Mouse (Mus musculus) cerebellum, adult (tissue): Measurements from ENCODE around the gene Zbtb43.

Source experiments
- ATAC-seq: cut with Nextera tagmentation; 2 replicates; pipeline ENCODE4 v1.9.2; 2017; ENCODE audit warnings: mild to moderate bottlenecking, moderate library complexity, mixed read lengths; ENCODE audit not compliant: insufficient number of reproducible peaks, low FRiP score, low TSS enrichment

The Zbtb43 gene

DNA sequence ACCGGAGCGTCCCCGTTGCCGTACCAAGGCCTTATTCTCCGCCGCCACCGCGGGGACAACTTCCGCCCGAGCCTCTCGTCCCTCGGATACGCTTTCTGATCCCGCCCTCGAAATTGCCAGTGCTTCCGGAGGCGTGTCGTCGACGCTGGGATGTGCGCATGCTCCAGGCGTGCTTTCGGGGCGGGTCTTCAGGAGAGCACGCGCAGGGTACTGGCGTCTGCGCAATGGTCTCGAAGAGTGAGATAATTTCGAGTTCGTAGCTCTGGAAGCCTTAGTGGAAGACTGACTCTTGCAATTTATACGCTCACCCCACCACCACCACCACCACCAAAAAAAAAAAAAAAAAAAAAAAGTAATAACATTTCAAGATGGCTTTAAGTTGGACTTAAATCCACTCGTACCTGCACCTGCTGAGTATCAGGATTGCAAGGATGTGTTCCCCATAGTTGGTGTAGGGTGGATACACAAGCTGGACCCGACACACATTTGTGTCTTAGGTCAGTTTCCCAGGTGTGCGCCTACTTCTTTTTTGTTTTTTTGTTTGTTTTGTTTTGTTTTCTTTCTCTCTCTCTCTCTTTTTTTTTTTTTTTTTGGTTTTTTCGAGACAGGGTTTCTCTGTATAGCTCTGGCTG, at the start of gene Zbtb43:
Gene Zbtb43 (minus strand): TSS at position 94 of the 632 bp plus-strand sequence.
- peak; percentile 92 for ATAC-seq

DNA sequence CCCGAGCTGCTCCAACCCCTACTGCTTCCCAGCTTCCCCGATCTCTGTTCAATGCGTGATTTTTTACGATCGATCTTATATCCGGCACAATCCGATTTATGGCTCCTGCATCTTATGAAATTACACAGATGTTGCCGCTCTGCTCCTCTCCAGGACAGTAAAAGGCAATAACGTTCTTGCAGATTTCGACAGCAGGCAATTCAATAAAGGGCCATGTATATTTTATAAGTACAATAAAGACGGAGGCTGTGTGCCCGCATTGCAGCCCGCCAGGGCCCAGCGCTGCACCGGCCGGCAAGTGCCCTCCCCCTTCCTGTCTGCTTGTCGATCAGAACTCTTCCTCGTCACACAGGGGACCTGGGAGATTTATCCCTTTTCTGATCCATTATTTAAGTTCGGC, 47.5 kb upstream of the Zbtb43 start:
- ATAC-seq = no peak

DNA sequence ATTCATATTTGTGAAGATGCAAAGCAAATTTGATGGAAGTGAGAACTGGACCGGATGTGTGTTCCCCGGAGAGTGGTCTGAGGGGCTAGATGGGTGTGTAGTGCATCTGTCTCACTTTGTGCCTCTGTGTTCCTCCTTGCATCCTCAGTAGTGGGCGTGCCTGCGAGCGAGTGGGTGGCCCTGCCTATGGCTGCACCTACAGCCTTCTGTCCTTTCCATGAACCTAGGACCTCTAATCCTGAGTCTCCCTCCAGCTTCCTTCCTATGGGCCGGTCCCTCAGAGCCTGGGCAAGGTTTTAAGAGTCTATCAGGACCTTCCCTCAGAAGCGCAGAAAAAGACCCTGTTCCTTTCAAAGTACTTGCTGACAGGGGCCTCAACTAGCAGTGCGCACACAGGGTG, 47.1 kb upstream of the Zbtb43 start:
- no peak for ATAC-seq

DNA sequence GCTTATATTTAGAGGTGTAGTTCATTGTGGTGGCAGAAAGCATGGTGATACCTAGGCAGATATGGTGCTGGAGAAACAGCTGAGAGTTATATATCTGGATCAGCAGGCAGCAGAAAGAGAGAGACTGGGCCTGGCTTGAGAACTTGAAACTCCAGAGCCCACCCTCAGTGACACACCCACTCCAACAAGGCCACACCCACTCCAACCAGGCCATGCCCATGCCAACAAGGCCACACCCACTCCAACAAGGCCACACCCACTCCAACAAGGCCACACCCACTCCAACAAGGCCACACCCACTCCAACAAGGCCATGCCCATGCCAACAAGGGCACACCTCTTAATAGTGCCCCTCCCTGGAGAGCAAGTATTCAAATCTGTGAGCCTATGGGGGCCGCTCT, 42.4 kb upstream of the Zbtb43 start:
- no peak for ATAC-seq

DNA sequence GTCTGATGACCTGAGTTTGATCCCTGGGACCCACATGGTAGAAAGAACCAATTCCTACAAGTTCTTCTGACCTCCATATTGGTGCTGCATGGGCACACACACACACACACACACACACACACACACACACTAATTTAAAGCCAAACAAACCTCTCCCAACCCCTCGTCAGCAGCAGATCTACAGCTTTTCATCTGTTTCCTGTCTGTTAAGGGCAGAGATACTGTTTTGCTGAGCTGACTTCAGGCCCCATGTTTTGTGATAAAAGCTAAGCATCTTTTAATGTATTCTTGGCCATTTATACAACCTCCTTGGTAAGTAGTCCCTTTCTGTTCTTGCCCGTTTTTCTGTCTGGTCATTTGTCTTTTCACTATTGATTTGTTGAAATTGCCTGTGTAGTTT, 34.2 kb upstream of the Zbtb43 start:
- ATAC-seq = no peak

DNA sequence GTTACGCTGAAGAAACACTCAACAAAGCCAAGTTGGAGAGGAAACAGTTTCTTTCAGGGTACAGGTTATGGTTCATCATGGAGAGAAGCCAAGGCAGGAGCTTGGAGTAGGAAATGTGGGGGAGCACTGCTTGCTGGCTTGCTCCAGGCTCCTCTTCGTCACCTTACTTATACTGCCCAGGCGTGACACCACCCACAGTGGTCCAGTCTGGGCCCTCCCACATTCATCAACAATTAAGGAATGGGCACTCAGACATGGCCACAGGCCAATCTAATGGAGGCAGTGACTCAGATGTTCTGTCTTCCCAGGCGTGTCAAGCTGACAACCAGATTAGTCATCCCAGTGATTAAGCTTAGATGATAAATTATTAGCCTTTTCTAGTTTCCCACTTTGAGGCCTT, 29.9 kb upstream of the Zbtb43 start:
- ATAC-seq = no peak

DNA sequence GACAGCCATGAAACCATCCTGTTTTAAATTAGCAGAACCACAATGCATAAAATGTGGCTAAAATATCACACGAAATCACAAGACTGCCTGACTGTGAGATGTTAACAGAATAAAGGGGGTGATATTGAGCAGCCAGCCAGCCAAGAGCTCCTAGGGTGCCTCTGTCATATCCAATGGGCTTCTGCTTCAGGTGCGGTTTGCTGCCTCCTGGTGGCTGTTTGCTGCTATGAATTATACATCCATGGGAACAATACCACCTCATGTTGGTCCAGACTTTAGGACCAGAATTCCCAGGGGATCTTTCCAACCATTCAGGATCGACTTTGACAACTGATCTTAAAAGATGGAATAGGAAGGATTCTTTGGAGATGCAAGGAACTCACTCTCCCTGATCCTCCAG, 27.3 kb upstream of the Zbtb43 start:
- no peak for ATAC-seq

DNA sequence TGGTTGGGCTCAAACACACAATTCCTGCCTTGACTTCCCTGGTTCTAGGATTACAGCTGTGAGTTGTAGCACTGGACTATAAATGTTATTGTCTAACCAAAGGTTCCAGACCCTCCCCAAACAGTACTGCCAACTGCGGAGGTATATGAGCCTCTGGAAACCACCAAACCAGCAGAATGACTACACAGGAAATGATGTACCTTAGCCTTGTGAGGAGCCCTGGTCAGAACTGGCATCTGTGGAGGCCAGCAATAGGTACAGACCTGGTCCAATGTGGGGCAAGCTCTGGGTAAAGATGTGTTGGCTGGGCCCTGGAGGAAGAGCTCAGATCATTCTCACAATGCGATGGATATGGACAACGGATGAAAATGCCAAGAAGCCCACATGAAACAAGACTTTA, 23.7 kb upstream of the Zbtb43 start:
- ATAC-seq = no peak

DNA sequence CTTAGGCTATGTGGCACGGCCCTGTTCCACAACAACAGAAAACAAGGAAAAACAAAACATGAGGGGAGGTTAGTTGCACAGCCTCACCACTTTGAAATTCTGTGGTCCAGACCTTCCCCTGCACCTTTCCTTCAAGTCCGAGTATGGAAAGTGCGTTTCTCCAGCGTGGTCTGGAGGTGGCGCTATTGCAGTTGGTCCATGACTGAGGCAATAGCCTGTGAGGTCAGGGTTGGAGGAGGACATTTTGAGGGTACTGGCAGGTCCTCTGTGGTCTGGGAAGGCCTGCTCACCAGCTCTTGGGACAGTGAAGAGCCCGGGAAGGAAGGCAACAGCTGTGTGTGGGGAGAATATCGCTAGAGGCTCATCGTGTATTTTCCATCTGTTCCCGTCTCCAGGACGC, 21.2 kb upstream of the Zbtb43 start:
- no peak for ATAC-seq

DNA sequence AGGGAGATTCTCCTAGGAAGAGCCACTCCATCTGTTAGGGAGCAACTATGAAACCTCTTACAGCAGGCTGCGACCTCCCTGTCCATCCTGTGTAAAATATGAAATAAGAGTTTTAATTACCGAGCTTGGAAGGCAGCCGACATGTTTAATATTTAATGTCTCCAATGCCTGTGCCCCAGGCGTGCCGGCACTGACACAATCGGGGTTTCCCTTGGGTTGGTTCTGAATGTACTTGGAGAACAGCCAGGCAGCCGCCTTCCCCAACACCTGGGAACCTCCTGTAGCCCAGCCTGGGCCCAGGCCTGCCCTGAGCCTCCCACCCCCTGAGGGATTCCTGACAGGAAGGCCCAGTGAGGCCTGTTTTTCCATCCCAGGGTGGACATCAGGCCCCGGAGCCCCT, 19.0 kb upstream of the Zbtb43 start:
- no peak for ATAC-seq

DNA sequence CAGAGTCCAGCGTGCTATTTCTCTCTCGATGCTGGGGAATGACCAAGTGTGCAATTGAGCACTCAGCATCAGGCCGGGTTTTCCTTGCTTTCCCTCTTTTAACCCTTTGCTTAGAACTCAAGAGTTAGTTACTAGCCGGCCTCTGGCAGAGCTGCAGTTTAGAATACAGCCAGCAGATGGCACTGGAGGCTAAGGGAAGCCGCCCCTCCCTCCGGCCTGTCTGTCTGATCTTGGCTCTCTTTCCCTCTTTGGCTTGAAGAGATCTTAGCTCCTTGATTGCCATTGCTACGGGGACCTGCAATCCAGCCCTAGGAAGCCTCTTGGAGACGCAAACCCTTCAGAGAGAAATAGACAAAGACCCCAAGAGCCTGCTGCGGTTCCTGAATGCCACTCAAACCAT, 18.5 kb upstream of the Zbtb43 start:
- ATAC-seq = peak; percentile 31; the same call in 1 of the 2 replicates

DNA sequence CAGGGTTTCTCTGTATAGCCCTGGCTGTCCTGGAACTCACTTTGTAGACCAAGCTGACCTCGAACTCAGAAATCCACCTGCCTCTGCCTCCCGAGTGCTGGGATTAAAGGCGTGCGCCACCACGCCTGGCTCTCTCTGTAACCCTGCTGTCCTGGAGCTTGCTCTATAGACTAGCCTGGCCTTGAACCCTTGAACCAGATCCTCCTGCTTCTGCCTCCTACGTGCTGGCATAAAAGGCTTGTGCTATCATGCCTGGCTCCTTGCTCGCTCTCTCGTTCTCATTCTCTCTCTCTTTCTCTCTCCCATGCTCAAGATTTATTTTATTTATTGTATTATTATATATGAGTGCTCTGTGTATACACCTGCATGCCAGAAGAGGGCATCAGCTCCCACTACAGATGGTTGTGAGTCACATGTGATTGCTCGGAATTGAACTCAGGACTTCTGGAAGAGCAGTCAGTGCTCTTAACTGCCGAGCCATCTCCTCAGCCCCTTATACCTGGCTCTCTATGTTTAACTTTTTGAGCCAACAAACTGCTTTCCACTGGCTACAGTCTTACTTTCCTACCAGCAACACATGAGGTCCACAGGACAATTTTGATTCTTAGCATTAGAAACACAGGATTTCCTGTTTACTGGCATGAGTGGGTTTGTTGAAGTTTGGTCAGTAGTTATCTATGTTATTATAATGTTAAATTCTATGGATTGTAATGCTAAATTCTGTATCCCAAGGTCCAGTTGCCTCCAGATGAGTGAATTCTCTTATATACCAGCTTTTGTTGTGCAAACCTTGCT, 9.8 kb upstream of the Zbtb43 start:
- ATAC-seq = no peak

DNA sequence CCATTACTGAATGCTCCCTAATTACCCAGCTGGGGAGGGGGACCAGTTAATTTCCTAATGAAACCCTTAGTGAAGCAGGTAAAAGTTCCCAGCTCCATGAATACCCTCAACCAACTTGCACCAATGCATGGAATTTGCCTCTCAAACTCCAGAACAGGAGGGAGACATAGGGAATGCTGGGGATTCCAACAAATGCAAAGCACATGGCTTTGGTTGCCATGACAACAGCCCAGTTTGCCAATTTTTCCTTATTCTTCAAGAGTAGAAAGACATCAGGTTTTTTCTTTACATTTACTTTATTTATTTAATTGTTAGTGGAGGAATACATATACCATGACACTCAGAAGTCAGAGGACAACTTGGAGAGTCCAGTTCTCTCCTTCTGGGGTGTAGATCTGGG, 7.6 kb upstream of the Zbtb43 start:
- no peak for ATAC-seq

DNA sequence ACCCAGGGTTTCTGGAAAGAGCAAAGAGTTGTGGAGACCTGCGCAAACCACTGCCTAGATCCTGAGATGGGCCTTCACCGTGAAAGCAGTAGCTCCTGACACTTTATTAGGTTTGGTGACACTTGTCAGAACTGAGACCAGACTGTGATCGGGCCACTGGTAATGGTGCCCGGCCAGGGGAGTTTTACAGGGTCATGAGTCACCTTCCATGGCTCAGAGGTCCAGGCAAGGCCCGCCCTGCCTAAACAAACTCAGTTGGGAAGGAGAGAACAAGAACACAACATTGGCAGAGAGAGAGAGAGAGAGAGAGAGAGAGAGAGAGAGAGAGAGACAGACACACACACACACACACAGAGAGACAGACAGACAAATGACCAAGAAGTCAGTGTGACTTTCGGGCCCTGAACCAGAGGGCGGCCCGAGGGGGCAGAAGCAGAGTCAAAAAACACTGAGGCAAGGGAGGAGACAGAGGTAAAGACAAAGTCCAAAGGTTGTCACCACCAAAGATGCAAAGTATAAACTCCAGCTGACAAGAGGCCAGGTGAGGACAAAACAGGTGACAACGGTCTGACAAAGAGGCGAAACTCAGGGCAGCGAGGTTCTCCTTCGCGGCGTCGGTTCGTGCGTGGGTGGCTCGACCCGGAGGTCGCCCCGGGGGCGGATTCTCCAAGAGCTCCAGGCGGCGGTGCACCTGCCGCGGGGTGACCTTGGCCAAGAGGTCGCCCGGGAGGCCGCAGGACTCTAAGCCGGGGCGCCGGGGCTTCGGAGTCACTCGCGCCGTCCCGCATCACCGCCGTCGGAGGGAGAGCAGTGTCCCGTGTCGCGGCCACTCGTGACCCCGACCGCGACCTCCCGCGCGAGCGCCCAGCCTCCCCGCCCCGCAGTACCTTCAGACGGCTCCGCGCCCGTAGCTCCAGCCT, 553 bp downstream of the Zbtb43 start:
- ATAC-seq = no peak; the same call in 1 of the 2 replicates

DNA sequence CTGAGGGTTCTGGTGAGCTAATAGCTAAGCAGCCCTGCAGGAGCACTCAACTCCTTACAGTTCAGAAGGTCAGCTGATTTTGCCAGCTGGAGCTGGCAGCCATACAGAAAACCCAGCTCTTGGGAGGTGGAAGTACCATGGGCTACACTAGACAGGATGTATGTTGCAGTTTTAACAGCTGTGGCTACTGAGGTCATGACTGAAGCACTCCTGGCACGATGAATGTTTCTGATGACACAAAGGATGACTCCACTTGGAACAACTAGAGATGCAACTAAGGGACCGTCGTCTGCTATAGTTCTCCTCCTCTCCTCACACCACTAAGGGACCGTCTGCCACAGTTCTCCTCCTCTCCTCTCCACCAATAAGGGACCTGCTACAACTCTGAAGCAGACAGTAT, 2.4 kb downstream of the Zbtb43 start:
- no peak for ATAC-seq

DNA sequence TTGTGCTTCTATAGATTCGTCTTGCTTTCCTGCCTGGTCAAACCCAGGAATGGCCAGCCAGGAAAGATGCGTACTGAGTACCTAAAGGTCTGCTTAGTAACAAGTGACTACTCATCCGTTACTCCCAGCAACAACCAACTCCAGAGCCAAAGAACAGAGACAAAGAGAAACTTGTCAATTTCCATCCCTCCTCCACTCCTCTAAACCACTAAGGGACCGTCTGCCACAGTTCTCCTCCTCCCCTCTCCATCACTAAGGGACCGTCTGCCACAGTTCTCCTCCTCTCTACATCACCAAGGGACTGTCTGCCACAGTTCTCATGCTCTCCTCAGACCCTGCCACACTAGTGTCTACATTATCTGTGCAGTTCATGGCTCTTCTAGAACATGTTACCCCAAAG, 3.1 kb downstream of the Zbtb43 start:
- no peak for ATAC-seq

DNA sequence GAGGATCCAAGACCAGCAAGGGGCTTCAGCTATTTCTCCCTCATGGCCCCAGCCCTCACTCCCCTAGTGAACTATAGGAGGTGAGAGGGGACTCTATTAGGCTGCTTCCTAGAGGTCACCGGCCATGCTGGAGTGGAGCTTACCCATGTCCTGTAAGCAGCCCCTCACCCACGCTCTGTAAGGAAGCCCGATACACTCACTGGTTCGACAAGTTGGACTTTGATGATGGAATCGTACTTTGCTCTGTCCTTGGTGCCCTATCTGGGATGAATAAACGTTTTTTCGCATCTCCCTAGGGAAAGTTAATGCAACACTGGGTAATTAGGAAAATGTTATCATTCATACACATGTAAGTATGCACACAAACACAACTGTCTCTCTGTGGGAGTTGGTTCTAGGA, 6.3 kb downstream of the Zbtb43 start:
- no peak for ATAC-seq

DNA sequence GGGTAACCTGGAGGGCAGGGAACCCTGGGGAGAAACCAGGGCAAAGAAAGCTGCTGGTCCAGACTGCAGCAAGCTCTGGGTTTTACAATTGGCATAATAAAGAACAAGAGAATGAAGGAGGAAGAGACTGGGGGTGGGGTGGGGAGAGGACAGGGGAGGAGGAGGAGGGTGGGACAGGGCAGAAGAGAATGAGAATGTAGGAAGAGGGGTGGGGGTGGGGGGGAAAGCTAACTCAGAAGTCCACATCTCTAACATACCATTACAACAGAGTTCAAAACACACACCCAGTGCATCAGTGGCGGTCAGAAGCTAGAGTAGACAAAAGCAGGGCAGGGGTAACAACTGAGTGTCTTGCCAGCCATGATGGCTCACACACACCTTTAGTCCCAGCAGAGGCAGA, 7.3 kb downstream of the Zbtb43 start:
- no peak for ATAC-seq

DNA sequence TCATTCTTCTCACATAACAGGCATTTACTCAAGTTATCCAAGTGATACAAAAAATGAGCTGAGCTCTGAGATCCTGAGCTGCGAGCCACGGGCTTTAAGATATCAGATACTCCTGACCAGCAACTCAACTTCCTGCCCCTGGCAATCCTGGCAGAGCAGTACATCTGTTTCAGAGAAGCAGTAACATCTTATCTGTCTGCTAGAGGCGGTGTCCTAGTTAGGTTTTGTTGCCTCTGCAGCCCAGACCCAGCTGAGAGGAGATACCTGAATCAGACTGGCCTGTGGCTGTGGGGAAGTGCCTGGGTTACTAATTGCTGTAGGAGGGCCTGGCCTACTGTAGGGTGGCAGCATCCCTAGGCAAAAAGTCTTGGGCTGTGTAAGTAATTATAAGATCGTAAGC, 8.7 kb downstream of the Zbtb43 start:
- ATAC-seq = no peak

DNA sequence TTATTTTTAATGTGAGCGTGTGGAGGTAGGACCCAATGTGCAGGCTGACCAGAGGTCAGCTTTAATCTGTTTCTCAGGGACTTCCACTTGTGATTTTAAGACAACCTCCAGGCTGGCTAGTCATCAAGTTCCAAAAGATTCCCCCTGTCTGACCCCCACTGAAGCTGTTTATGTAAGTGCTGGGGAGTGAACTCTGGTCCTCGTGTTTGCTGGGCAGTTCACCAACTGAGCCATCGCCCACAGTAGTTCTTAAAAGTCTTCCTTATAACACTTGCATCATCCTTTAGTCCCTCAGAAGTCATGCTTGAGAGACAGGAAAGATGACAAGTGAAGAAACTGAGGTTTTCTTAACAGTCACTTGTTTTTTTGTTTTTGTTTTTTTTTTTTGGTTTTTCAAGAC, 11.7 kb downstream of the Zbtb43 start:
- no peak for ATAC-seq

DNA sequence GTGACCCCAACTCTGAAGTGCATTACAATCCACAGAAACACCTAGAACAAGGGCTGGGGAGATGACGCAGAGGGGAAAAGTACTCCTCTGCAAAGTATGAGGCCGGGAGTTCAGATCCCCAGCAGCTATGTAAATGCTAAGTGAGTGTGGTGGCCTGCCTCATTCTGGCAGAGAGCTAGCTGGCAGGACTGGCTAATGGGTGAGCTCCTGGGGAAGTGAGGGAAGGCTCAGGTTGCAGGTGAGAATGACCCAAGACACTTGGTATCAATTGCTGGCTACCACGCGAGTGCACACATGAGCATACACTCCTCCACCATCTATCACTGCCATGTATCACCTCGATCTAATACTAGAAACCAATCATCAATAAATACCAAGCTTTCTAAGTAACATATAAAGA, 12.1 kb downstream of the Zbtb43 start:
- ATAC-seq = no peak
